Mouse (Mus musculus) heart, embryonic 12.5 days (tissue): ENCODE results near the gene Aqp3. TPM values are rescaled to one million over a fixed set of nuclear protein-coding genes. Genes with fewer than 3 reads are reported as not detected.

Source experiments
- ATAC-seq: fragments of 200-750 bp; cut with Nextera tagmentation; 2 replicates; pipeline ENCODE4 v1.8.0; 2017; ENCODE audit warnings: moderate TSS enrichment, moderate library complexity; ENCODE audit not compliant: insufficient number of reproducible peaks, low FRiP score
- H3K27ac ChIP-seq: fragments of 300-500 bp; sonication (generic); 2 replicates; pipeline ENCODE4 v1.5.1; 2016; ENCODE audit warnings: mild to moderate bottlenecking, moderate library complexity; ENCODE audit not compliant: poor library complexity, severe bottlenecking
- H3K27me3 ChIP-seq: fragments of 300-500 bp; sonication (generic); replicated peaks from 2 replicates; pipeline ENCODE4 v1.6.1; 2016; ENCODE audit warnings: mild to moderate bottlenecking, moderate library complexity
- H3K36me3 ChIP-seq: fragments of 300-500 bp; sonication (generic); 2 replicates; pipeline ENCODE4 v1.6.1; 2016; ENCODE audit warnings: mild to moderate bottlenecking, moderate library complexity
- H3K4me1 ChIP-seq: fragments of 300-500 bp; sonication (generic); replicated peaks from 2 replicates; pipeline ENCODE4 v1.6.1; 2016; ENCODE audit warnings: mild to moderate bottlenecking
- H3K4me2 ChIP-seq: fragments of 300-500 bp; sonication (generic); 2 replicates; pipeline ENCODE4 v1.6.1; 2016; ENCODE audit warnings: mild to moderate bottlenecking, moderate library complexity
- H3K4me3 ChIP-seq: fragments of 300-500 bp; sonication (generic); 2 replicates; pipeline ENCODE4 v1.5.1; 2016; ENCODE audit warnings: mild to moderate bottlenecking
- H3K9ac ChIP-seq: fragments of 300-500 bp; sonication (generic); 2 replicates; pipeline ENCODE4 v1.6.1; 2016; ENCODE audit warnings: mild to moderate bottlenecking, moderate library complexity
- H3K9me3 ChIP-seq: fragments of 300-500 bp; sonication (generic); replicated peaks from 2 replicates; pipeline ENCODE4 v1.6.1; 2016; ENCODE audit warnings: mild to moderate bottlenecking, moderate library complexity
- WGBS: fragments of 180-500 bp; shearing (Covaris S2); methylation state at CpG from one replicate; pipeline ENCODE4 v1.1.7; 2016; 5-methylcytosine and 5-hydroxymethylcytosine counted together
- polyA plus RNA-seq: library from polyadenylated mRNA; unstranded; fragments of >200 nt; fragmentation: Nextera tagmentation; extraction: Ambion mirVana; gene quantifications from 2 replicates; pipeline ENCODE4 v1.2.1, GENCODE M21; 2016

Aqp3 gene
- polyA plus RNA-seq, 1 experiment from 2014 or later: 2.2 TPM

DNA sequence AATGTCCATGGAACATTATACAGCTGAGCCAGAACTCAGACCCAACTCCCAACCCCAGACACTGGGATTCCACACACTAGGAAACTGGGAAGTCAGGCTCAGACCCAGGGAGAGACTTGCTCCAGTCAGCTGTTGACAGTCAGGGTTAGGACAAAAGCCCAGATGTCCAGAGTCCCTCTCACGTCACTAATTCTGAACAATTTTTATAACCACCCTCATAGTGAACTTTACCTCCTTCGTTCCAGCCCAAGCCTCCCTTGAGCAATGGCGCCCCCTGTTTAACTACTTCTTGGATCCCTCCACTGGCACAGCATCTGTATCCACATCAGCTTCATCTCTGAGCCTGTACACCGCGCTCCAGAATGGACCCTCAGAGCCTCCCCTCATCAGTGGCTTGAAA is 54.0 kb downstream of the Aqp3 start:
- H3K9me3 ChIP-seq: no peaks in the 10 kb centered on the region
- ATAC-seq: no peak

DNA sequence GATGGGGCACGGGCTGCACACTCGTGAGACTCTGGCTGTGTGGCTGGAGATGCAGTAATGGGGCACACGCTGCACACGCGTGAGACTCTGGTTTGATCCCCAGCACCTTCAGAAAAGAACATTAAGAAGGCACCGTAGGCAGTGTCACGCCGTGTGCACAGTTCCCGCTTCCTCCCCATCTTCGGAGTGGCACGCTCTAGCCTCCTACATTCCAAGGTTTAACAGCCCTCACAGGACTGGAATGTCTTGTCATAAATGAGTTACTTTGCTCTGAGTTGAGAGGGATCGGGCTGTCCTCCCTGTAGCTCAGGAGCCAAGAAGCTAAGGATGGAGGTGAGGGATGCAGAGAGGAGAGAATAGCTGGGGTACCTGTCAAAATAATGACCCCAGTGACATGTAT is 55.1 kb downstream of the Aqp3 start:
- H3K9ac ChIP-seq: no peak overlapping the region
- no peak overlapping the region for H3K4me3 ChIP-seq
- H3K36me3 ChIP-seq: no peaks in the 10 kb centered on the region
- WGBS: 80% methylated on average over 12 of the region's 12 CpGs
- H3K27me3 ChIP-seq: no peaks in the 10 kb centered on the region
- no peaks in the 10 kb centered on the region for H3K9me3 ChIP-seq
- ATAC-seq: no peak
- H3K4me2 ChIP-seq: no peak overlapping the region
- H3K4me1 ChIP-seq: peaks cover 23% of the 10 kb centered on the region
- no peak overlapping the region for H3K27ac ChIP-seq

More for the DNA sequence above, 54.0 kb downstream of the Aqp3 start:
- no peaks in the 10 kb centered on the region for H3K36me3 ChIP-seq
- H3K4me2 ChIP-seq: no peak overlapping the region
- no peaks in the 10 kb centered on the region for H3K27me3 ChIP-seq
- H3K4me3 ChIP-seq: no peak overlapping the region
- no peak overlapping the region for H3K9ac ChIP-seq
- no peak overlapping the region for H3K27ac ChIP-seq
- WGBS: 80% methylated on average over 5 of the region's 5 CpGs
- H3K4me1 ChIP-seq: peaks cover 24% of the 10 kb centered on the region

Other genes with a start within 250 kb of the Aqp3 start
- gene B4galt1, start 244.2 kb downstream of the Aqp3 start, polyA plus RNA-seq: 56.5 and 58.0 TPM in 2 replicates
- 8.9 and 10.4 TPM in 2 replicates for gene Spink4, start 178.1 kb downstream of the Aqp3 start, polyA plus RNA-seq
- 206 and 214 TPM in 2 replicates for gene Bag1, start 149.9 kb downstream of the Aqp3 start, polyA plus RNA-seq
- gene Chmp5, start 149.8 kb downstream of the Aqp3 start, polyA plus RNA-seq: 76.2 and 79.4 TPM in 2 replicates
- gene Nfx1, start 127.3 kb downstream of the Aqp3 start, polyA plus RNA-seq: 67.8 and 75.0 TPM in 2 replicates
- gene Aqp7, start 50.0 kb downstream of the Aqp3 start, polyA plus RNA-seq: 0.09 TPM in 1 of 2 replicates, not detected in the other
- gene Nol6, start 26.3 kb upstream of the Aqp3 start, polyA plus RNA-seq: 21.6 and 22.0 TPM in 2 replicates
- 77.4 and 87.7 TPM in 2 replicates for gene Ube2r2, start 37.6 kb upstream of the Aqp3 start, polyA plus RNA-seq
- 67.8 and 80.3 TPM in 2 replicates for gene Ubap2, start 177.0 kb upstream of the Aqp3 start, polyA plus RNA-seq
- gene Dcaf12, start 216.7 kb upstream of the Aqp3 start, polyA plus RNA-seq: 47.0 and 47.3 TPM in 2 replicates